Mouse (Mus musculus) MEL (cell line): ENCODE measurements around the gene Iqch. TPM values are rescaled to one million over a fixed set of nuclear protein-coding genes. Genes with fewer than 3 reads are reported as not detected.

Source experiments
- DNase-seq: peaks from one replicate; pipeline ENCODE4 v3.0.0; 2011; ENCODE audit warnings: low read depth, low spot score
- H3K27ac ChIP-seq: 2 replicates; pipeline ENCODE4 v1.5.1; 2012; ENCODE audit warnings: low read depth, mild to moderate bottlenecking, control low read depth, low read length, moderate library complexity; ENCODE audit not compliant: control insufficient read depth
- H3K27me3 ChIP-seq, 2 experiments: fragments of 150-350 bp in 1 of 2; sonication (generic) in 1 of 2; 2 replicates each; pipeline ENCODE4 v1.6.1; 2012; ENCODE audit warnings: low read length in 2 of 2, mild to moderate bottlenecking in 2 of 2, improper control_type of control experiment in 1 of 2, moderate library complexity in 1 of 2; ENCODE audit not compliant: insufficient read depth in 2 of 2, control insufficient read depth in 1 of 2
- H3K36me3 ChIP-seq, 2 experiments: 2 replicates each; pipeline ENCODE4 v1.6.1; 2012 to 2014; ENCODE audit warnings: low read length in 2 of 2, improper control_type of control experiment in 1 of 2, inconsistent platforms in 1 of 2, mild to moderate bottlenecking in 1 of 2; ENCODE audit not compliant: insufficient read depth in 2 of 2, control insufficient read depth in 1 of 2
- H3K4me1 ChIP-seq, 2 experiments: fragments of 150-350 bp in 1 of 2; sonication (generic) in 1 of 2; 2 replicates each; pipeline ENCODE4 v1.6.1; 2012; ENCODE audit warnings: low read length in 2 of 2, improper control_type of control experiment in 1 of 2, mild to moderate bottlenecking in 1 of 2; ENCODE audit not compliant: insufficient read depth in 2 of 2, control insufficient read depth in 1 of 2
- H3K4me3 ChIP-seq, 2 experiments: fragments of 150-350 bp in 1 of 2; sonication (generic) in 1 of 2; 2 replicates each; pipeline ENCODE4 v1.5.1; 2012; ENCODE audit warnings: low read depth in 2 of 2, low read length in 2 of 2, mild to moderate bottlenecking in 2 of 2, moderate library complexity in 2 of 2, control low read depth in 1 of 2, improper control_type of control experiment in 1 of 2; ENCODE audit not compliant: control insufficient read depth in 1 of 2, insufficient read depth in 1 of 2
- H3K79me2 ChIP-seq: 2 replicates; pipeline ENCODE4 v1.6.1; 2012; ENCODE audit warnings: mild to moderate bottlenecking, low read length, moderate library complexity; ENCODE audit not compliant: control insufficient read depth, poor library complexity, insufficient read depth
- H3K9ac ChIP-seq: 2 replicates; pipeline ENCODE4 v1.6.1; 2012; ENCODE audit warnings: low read depth, mild to moderate bottlenecking, control low read depth, low read length, moderate library complexity; ENCODE audit not compliant: control insufficient read depth, poor library complexity, severe bottlenecking
- H3K9me3 ChIP-seq: fragments of 150-350 bp; sonication (generic); replicated peaks from 2 replicates; pipeline ENCODE4 v1.6.1; 2012; ENCODE audit warnings: mild to moderate bottlenecking, low read length, improper control_type of control experiment, moderate library complexity; ENCODE audit not compliant: insufficient read depth
- BHLHE40 ChIP-seq: IDR thresholded peaks from 2 replicates; pipeline ENCODE4 v1.6.1; 2012; ENCODE audit warnings: low read depth, mild to moderate bottlenecking, inconsistent platforms, low read length, improper control_type of control experiment, borderline replicate concordance
- E2F4 ChIP-seq: IDR thresholded peaks from 2 replicates; pipeline ENCODE4 v1.6.1; 2011; ENCODE audit warnings: low read depth, low read length, improper control_type of control experiment, borderline replicate concordance
- EP300 ChIP-seq, 2 experiments: IDR thresholded peaks; 2 replicates each; pipeline ENCODE4 v1.6.1; 2011; ENCODE audit warnings: improper control_type of control experiment in 2 of 2, low read length in 2 of 2, low read depth in 1 of 2, mild to moderate bottlenecking in 1 of 2
- ETS1 ChIP-seq: IDR thresholded peaks from 2 replicates; pipeline ENCODE4 v1.6.1; 2012; ENCODE audit warnings: low read depth, mild to moderate bottlenecking, inconsistent platforms, low read length, improper control_type of control experiment, moderate library complexity
- GATA1 ChIP-seq: IDR thresholded peaks from 2 replicates; pipeline ENCODE4 v1.6.1; 2011; ENCODE audit warnings: low read depth, low read length, improper control_type of control experiment
- HCFC1 ChIP-seq: IDR thresholded peaks from 2 replicates; pipeline ENCODE4 v1.6.1; 2012; ENCODE audit warnings: low read depth, mild to moderate bottlenecking, inconsistent platforms, low read length, improper control_type of control experiment, moderate library complexity
- NELFE ChIP-seq: IDR thresholded peaks from 2 replicates; pipeline ENCODE4 v1.6.1; 2011; ENCODE audit warnings: low read depth, low read length, improper control_type of control experiment
- POLR2AphosphoS5 ChIP-seq: IDR thresholded peaks from 2 replicates; pipeline ENCODE4 v1.6.1; 2012; ENCODE audit warnings: low read depth, borderline replicate concordance, mild to moderate bottlenecking, inconsistent platforms, low read length, moderate library complexity, mixed read lengths
- RAD21 ChIP-seq: IDR thresholded peaks from 2 replicates; pipeline ENCODE4 v1.6.1; 2011; ENCODE audit warnings: mild to moderate bottlenecking, low read depth, low read length, improper control_type of control experiment
- RCOR1 ChIP-seq: IDR thresholded peaks from 2 replicates; pipeline ENCODE4 v1.6.1; 2012; ENCODE audit warnings: low read depth, mild to moderate bottlenecking, inconsistent platforms, low read length, improper control_type of control experiment
- SIN3A ChIP-seq: IDR thresholded peaks from 2 replicates; pipeline ENCODE4 v1.6.1; 2012; ENCODE audit warnings: low read length, improper control_type of control experiment, inconsistent platforms
- TCF12 ChIP-seq: IDR thresholded peaks from 2 replicates; pipeline ENCODE4 v1.6.1; 2014; ENCODE audit warnings: low read depth, mild to moderate bottlenecking, inconsistent platforms, low read length, improper control_type of control experiment, moderate library complexity
- UBTF ChIP-seq: IDR thresholded peaks from 2 replicates; pipeline ENCODE4 v1.6.1; 2012; ENCODE audit warnings: low read depth, mild to moderate bottlenecking, inconsistent platforms, low read length, improper control_type of control experiment, moderate library complexity, borderline replicate concordance; ENCODE audit not compliant: insufficient read depth
- USF2 ChIP-seq, 2 experiments: IDR thresholded peaks; 2 replicates each; pipeline ENCODE4 v1.6.1; 2011 to 2012; ENCODE audit warnings: improper control_type of control experiment in 2 of 2, low read length in 2 of 2, borderline replicate concordance in 1 of 2, inconsistent platforms in 1 of 2, low read depth in 1 of 2, mild to moderate bottlenecking in 1 of 2; ENCODE audit not compliant: insufficient read depth in 1 of 2
- ZMIZ1 ChIP-seq: IDR thresholded peaks from 2 replicates; pipeline ENCODE4 v1.6.1; 2012; ENCODE audit warnings: low read depth, mild to moderate bottlenecking, inconsistent platforms, low read length, improper control_type of control experiment, moderate library complexity
- polyA plus RNA-seq, 2 experiments: library from polyadenylated mRNA; stranded (reverse) in 1 of 2; unstranded in 1 of 2; fragments of >175 nt in 1 of 2; fragments of >200 nt in 1 of 2; gene quantifications; 2 replicates each; pipeline versions ENCODE4 v1.2.1 to v1.2.4; 2012; ENCODE audit warnings: low replicate concordance in 2 of 2, low read depth in 1 of 2; ENCODE audit not compliant: insufficient read length in 2 of 2, insufficient read depth in 1 of 2, missing spikeins in 1 of 2
- total RNA-seq: library from RNA; depleted of rRNA; stranded (reverse); fragments of 300-350 nt; gene quantifications from 2 replicates; pipeline ENCODE4 v1.2.3, GENCODE M21; 2012

Iqch gene
- total and polyA plus RNA-seq, 3 experiments = not detected

GRCm38 (mm10) chr9:63391307-63391706 is 211.0 kb downstream of the Iqch start:
- no peak overlapping the region for H3K4me3 ChIP-seq
- H3K27ac ChIP-seq = no peak overlapping the region
- peaks cover 0 to 6% of the 10 kb centered on the region in 2 experiments; a peak in 2 of 4 replicates for H3K36me3 ChIP-seq
- H3K27me3 ChIP-seq = no peaks in the 10 kb centered on the region
- no peak overlapping the region for H3K9ac ChIP-seq
- H3K9me3 ChIP-seq = no peaks in the 10 kb centered on the region
- peaks cover 4% of the 10 kb centered on the region; the same call in 1 of the 2 replicates for H3K79me2 ChIP-seq
- DNase-seq = no peak
- 0 out of 4 replicates have a peak, but pooled peaks cover 0 to 3% of the 10 kb centered on the region in 2 experiments for H3K4me1 ChIP-seq
- TF ChIP-seq HCFC1 (no peak), POLR2AphosphoS5 (no peak), ZMIZ1 (no peak), UBTF (no peak)
- TF ChIP-seq, all 39 proteins: peak for 0

GRCm38 (mm10) chr9:63382761-63383160 is 219.5 kb downstream of the Iqch start:
- Histone ChIP-seq H3K79me2 (peaks cover 2% of the 10 kb centered on the region; the same call in 1 of the 2 replicates), H3K4me3 (no peak overlapping the region), H3K36me3 (peaks cover 0 to 20% of the 10 kb centered on the region in 2 experiments; a peak in 2 of 4 replicates), H3K9me3 (no peaks in the 10 kb centered on the region), H3K27me3 (no peaks in the 10 kb centered on the region), H3K4me1 (peaks cover 9 to 17% of the 10 kb centered on the region in 2 experiments), H3K9ac (no peak overlapping the region), H3K27ac (no peak overlapping the region)
- TF ChIP-seq USF2 (IDR thresholded peaks at IDR 0.05; ENCODE audit: borderline replicate concordance in 1 of 2, insufficient read depth in 1 of 2, low read depth in 1 of 2, low read length in 2 of 2) = no peak
- 0 out of 2 replicates have a peak, but pooled peaks have one; percentile 43 for TF ChIP-seq TCF12
- TF ChIP-seq GATA1 = 0 out of 2 replicates have a peak, but pooled peaks have one; percentile 16
- 0 out of 2 replicates have a peak, but pooled peaks have one; percentile 46 for TF ChIP-seq ETS1
- 0 out of 2 replicates have a peak, but pooled peaks have one; percentile 44 for TF ChIP-seq SIN3A
- TF ChIP-seq E2F4 = no peak
- TF ChIP-seq RCOR1 = peak; percentile 77; the same call in 1 of the 2 replicates
- TF ChIP-seq RAD21 = no peak
- no peak for TF ChIP-seq NELFE
- TF ChIP-seq BHLHE40 = 0 out of 2 replicates have a peak, but pooled peaks have one; percentile 37
- TF ChIP-seq EP300 (IDR thresholded peaks at IDR 0.05; ENCODE audit: low read depth in 1 of 2, low read length in 2 of 2) = peak; percentile 54 to 64; a peak in 3 of 4 replicates
- DNase-seq = peak; percentile 54
